Mouse (Mus musculus): ENCODE measurements around the gene Rnf145.

GRCm38 (mm10) chr11:44612681-44613410, 94.1 kb downstream of the Rnf145 start:
- TF ChIP-seq POLR2A (IDR thresholded peaks at IDR 0.05; ENCODE audit: borderline replicate concordance, insufficient read depth, low read length) (no peak), CTCF (IDR thresholded peaks at IDR 0.05; ENCODE audit: borderline replicate concordance, insufficient read depth, low read depth, low read length) (no peak)

All from cerebellum, adult 2 months (tissue).